Mouse (Mus musculus): ENCODE results near the gene Azin2. TPM values are rescaled to one million over a fixed set of nuclear protein-coding genes. Genes with fewer than 3 reads are reported as not detected.

Gene Azin2
- polyA plus RNA-seq, 1 experiment, result 12.5 TPM

DNA sequence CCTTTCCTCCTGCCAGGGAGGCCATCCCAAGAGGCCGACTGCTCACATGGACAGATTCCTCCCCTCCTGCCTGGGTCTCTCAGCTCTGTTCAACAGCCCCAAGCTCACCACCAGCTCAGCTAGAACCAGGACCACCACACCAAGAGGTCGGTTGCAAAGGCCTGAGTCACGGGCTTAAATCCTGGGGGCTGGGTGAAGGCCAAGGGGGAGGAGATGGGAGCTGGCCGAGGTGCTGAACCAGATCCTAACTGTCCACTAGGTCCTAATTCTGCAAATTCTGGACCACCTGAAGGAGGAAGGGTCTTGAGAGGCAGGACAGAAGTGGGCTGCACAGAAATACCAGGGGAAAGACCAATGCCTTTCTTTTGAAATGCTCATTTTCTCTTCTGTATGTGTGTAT lies 48.4 kb downstream of the Azin2 start:
- H3K27me3 ChIP-seq (ENCODE audit: control insufficient read depth, insufficient read depth, insufficient read length), result peaks cover 35% of the 10 kb centered on the region
- TF ChIP-seq FOSL1 (IDR thresholded peaks at IDR 0.05; ENCODE audit: insufficient read depth, low read length, poor library complexity, severe bottlenecking), result no peak
- TF ChIP-seq MAX (IDR thresholded peaks at IDR 0.05), result no peak
- no peak for TF ChIP-seq CEBPB (IDR thresholded peaks at IDR 0.05; ENCODE audit: low read depth)
- no peak for TF ChIP-seq MYOD1 (IDR thresholded peaks at IDR 0.05; ENCODE audit: control insufficient read depth, insufficient read length, low read depth)
- no peak for TF ChIP-seq CTCF (IDR thresholded peaks at IDR 0.05; ENCODE audit: control insufficient read depth, insufficient read depth, insufficient read length)
- TF ChIP-seq USF1 (IDR thresholded peaks at IDR 0.05; ENCODE audit: low read depth), result no peak
- TF ChIP-seq MYOG (IDR thresholded peaks at IDR 0.05; ENCODE audit: control insufficient read depth, extremely low read depth, insufficient read length), result no peak

DNA sequence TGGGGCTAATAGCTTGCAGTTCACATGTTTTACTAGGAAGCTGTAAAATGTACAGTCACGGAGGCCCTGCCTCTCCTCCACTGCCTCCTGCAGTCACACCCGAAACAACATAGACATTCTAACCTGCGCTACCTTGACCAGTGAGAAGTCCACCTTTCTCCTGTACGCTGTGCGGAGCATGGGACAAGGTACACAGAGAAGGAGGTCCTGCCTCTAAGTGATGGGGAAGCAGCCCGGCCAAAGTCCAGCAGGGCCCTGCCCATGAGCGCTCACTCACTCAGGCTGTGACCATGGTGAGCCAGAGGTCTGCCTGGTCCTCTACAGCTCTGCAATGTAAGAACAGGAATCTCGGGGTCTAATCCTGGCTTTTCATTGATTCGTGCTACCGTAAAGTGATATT lies 50.2 kb downstream of the Azin2 start:
- Histone ChIP-seq H3K27me3 (ENCODE audit: control insufficient read depth, insufficient read depth, insufficient read length) (peaks cover 23% of the 10 kb centered on the region), H3K36me3 (ENCODE audit: control insufficient read depth, insufficient read depth) (no peaks in the 10 kb centered on the region), H3ac (ENCODE audit: control insufficient read depth, insufficient read length, low read depth) (no peak overlapping the region), H3K79me3 (ENCODE audit: low read depth) (no peaks in the 10 kb centered on the region), H3K4me3 (ENCODE audit: insufficient read depth, poor library complexity, severe bottlenecking) (no peak overlapping the region), H3K79me2 (ENCODE audit: control insufficient read depth, insufficient read depth) (no peaks in the 10 kb centered on the region)
- TF ChIP-seq FOSL1 (IDR thresholded peaks at IDR 0.05; ENCODE audit: insufficient read depth, low read length, poor library complexity, severe bottlenecking) (no peak), MAX (IDR thresholded peaks at IDR 0.05) (no peak), USF1 (IDR thresholded peaks at IDR 0.05; ENCODE audit: low read depth) (no peak), MYOG (IDR thresholded peaks at IDR 0.05; ENCODE audit: control insufficient read depth, extremely low read depth, insufficient read length) (no peak), MYOD1 (IDR thresholded peaks at IDR 0.05; ENCODE audit: control insufficient read depth, insufficient read length, low read depth) (no peak), CEBPB (IDR thresholded peaks at IDR 0.05; ENCODE audit: low read depth) (no peak), CTCF (IDR thresholded peaks at IDR 0.05; ENCODE audit: control insufficient read depth, insufficient read depth, insufficient read length) (no peak)

More for the DNA sequence above, 48.4 kb downstream of the Azin2 start:
- Histone ChIP-seq H3K4me3 (ENCODE audit: insufficient read depth, poor library complexity, severe bottlenecking) (no peak overlapping the region), H3ac (ENCODE audit: control insufficient read depth, insufficient read length, low read depth) (no peak overlapping the region), H3K36me3 (ENCODE audit: control insufficient read depth, insufficient read depth) (no peaks in the 10 kb centered on the region), H3K79me2 (ENCODE audit: control insufficient read depth, insufficient read depth) (no peaks in the 10 kb centered on the region), H3K79me3 (ENCODE audit: low read depth) (no peaks in the 10 kb centered on the region)

DNA sequence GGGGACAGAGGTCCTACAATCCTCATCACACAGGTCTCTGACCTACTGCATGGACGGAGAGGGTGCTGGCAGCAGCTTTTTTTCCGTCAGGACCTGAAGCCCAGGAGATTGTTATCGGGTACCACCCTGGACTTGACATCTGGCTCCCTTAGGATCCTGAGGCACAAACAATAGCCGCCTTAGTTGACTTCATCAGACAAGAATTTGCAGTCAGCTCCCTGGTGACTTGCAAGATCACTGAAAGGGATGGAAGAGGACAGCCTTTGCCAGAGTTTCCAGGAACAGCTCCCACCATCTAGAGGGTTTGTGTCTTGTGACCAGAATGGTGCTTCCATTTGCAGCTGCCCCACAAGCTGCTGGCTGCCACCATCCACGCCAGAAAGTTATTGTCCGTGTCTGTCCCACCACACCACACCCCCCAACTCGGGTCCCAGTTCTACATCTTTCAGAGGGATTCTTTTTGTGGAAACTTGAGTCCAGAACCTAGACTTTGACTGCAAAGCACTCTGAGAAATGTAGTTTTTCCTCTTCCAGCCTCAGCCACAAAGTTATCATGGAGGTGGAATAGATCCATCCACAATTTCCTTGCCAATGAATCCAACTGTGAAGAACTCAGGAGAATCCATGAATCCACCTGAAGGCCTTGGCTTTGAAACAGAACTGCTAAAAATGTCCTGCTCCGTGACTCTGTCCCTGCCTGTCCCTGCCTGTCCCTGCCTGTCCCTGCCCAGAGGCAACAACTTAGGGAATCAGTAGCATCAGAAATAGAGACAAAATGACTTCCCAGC lies 51.8 kb downstream of the Azin2 start:
- H3ac ChIP-seq (ENCODE audit: control insufficient read depth, insufficient read length, low read depth), result no peak overlapping the region
- H3K36me3 ChIP-seq (ENCODE audit: control insufficient read depth, insufficient read depth), result no peaks in the 10 kb centered on the region
- no peak for TF ChIP-seq MAX (IDR thresholded peaks at IDR 0.05)
- TF ChIP-seq FOSL1 (IDR thresholded peaks at IDR 0.05; ENCODE audit: insufficient read depth, low read length, poor library complexity, severe bottlenecking), result no peak
- TF ChIP-seq MYOG (IDR thresholded peaks at IDR 0.05; ENCODE audit: control insufficient read depth, extremely low read depth, insufficient read length), result no peak
- no peak for TF ChIP-seq MYOD1 (IDR thresholded peaks at IDR 0.05; ENCODE audit: control insufficient read depth, insufficient read length, low read depth)
- no peak for TF ChIP-seq CEBPB (IDR thresholded peaks at IDR 0.05; ENCODE audit: low read depth)
- no peak for TF ChIP-seq CTCF (IDR thresholded peaks at IDR 0.05; ENCODE audit: control insufficient read depth, insufficient read depth, insufficient read length)
- no peak for TF ChIP-seq USF1 (IDR thresholded peaks at IDR 0.05; ENCODE audit: low read depth)
- no peaks in the 10 kb centered on the region for H3K79me2 ChIP-seq (ENCODE audit: control insufficient read depth, insufficient read depth)
- no peak overlapping the region for H3K4me3 ChIP-seq (ENCODE audit: insufficient read depth, poor library complexity, severe bottlenecking)
- peaks cover 18% of the 10 kb centered on the region for H3K27me3 ChIP-seq (ENCODE audit: control insufficient read depth, insufficient read depth, insufficient read length)
- no peaks in the 10 kb centered on the region for H3K79me3 ChIP-seq (ENCODE audit: low read depth)

DNA sequence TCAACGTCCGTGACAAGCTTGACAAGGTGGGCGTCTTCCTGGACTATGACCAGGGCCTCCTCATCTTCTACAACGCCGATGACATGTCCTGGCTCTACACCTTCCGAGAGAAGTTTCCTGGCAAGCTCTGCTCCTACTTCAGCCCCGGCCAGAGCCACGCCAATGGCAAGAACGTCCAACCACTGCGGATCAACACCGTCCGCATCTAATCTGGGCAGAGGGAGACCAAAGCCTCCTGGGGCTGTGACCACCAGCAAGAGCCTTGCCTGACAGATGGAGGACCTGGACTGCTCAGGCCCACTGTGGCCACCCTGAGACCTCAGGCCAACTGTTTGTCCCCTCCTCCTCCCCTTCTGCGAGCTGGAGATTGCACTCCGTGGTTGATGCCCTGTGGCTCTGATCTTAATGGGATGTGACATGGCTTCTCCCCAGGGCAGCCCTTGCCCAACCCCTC lies 52.8 kb downstream of the Azin2 start:
- TF ChIP-seq MYOG (IDR thresholded peaks at IDR 0.05; ENCODE audit: control insufficient read depth, extremely low read depth, insufficient read length) (no peak), USF1 (IDR thresholded peaks at IDR 0.05; ENCODE audit: low read depth) (no peak), MAX (IDR thresholded peaks at IDR 0.05) (no peak), MYOD1 (IDR thresholded peaks at IDR 0.05; ENCODE audit: control insufficient read depth, insufficient read length, low read depth) (no peak), FOSL1 (IDR thresholded peaks at IDR 0.05; ENCODE audit: insufficient read depth, low read length, poor library complexity, severe bottlenecking) (no peak), CEBPB (IDR thresholded peaks at IDR 0.05; ENCODE audit: low read depth) (no peak), CTCF (IDR thresholded peaks at IDR 0.05; ENCODE audit: control insufficient read depth, insufficient read depth, insufficient read length) (no peak)
- no peaks in the 10 kb centered on the region for H3K36me3 ChIP-seq (ENCODE audit: control insufficient read depth, insufficient read depth)
- H3K4me3 ChIP-seq (ENCODE audit: insufficient read depth, poor library complexity, severe bottlenecking), result no peak overlapping the region
- H3K79me2 ChIP-seq (ENCODE audit: control insufficient read depth, insufficient read depth), result no peaks in the 10 kb centered on the region
- no peak overlapping the region for H3ac ChIP-seq (ENCODE audit: control insufficient read depth, insufficient read length, low read depth)
- H3K27me3 ChIP-seq (ENCODE audit: control insufficient read depth, insufficient read depth, insufficient read length), result peaks cover 9% of the 10 kb centered on the region
- H3K79me3 ChIP-seq (ENCODE audit: low read depth), result no peaks in the 10 kb centered on the region

DNA sequence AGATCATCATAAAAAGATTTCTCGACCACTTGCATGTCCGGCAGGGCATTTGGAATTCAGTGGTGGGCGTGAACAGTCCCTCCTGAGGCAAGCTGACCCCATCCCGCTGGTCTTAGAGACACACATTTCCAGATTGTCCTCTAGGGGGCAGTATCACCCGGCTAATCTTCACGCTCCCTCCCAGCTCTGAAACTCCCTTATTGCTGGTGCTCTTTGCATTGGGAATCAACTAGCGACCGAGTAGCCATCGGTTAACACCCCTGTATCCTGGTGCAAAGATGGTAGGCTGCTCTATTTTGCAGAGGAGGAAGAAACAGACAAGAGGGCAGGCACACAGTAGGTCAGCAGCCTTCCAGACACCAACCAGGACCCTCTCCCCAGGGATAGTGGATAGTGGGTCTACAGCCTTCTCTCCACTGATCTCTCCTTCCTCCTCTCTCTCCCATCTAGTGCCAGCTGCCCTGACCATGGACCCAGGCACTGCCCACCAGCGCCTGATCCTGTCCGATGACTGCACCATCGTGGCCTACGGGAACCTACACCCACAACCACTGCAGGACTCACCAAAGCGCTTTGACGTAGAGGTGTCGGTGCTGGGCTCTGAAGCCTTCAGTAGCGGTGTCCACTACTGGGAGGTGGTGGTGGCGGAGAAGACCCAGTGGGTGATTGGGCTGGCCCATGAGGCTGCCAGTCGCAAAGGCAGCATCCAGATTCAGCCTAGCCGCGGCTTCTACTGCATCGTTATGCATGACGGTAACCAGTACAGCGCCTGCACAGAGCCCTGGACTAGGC lies 53.5 kb downstream of the Azin2 start:
- Histone ChIP-seq H3K4me3 (ENCODE audit: insufficient read depth, poor library complexity, severe bottlenecking) (no peak overlapping the region), H3ac (ENCODE audit: control insufficient read depth, insufficient read length, low read depth) (no peak overlapping the region), H3K79me2 (ENCODE audit: control insufficient read depth, insufficient read depth) (no peaks in the 10 kb centered on the region), H3K36me3 (ENCODE audit: control insufficient read depth, insufficient read depth) (no peaks in the 10 kb centered on the region), H3K27me3 (ENCODE audit: control insufficient read depth, insufficient read depth, insufficient read length) (peaks cover 9% of the 10 kb centered on the region), H3K79me3 (ENCODE audit: low read depth) (no peaks in the 10 kb centered on the region)
- peak; percentile 54 for TF ChIP-seq CTCF (IDR thresholded peaks at IDR 0.05; ENCODE audit: control insufficient read depth, insufficient read depth, insufficient read length)
- TF ChIP-seq MYOD1 (IDR thresholded peaks at IDR 0.05; ENCODE audit: control insufficient read depth, insufficient read length, low read depth), result no peak
